Mouse (Mus musculus): Measurements from ENCODE around the gene Slc35g3. TPM values are rescaled to one million over a fixed set of nuclear protein-coding genes. Genes with fewer than 3 reads are reported as not detected.

Gene Slc35g3
- polyA plus RNA-seq, 1 experiment from 2014 or later: not detected

DNA sequence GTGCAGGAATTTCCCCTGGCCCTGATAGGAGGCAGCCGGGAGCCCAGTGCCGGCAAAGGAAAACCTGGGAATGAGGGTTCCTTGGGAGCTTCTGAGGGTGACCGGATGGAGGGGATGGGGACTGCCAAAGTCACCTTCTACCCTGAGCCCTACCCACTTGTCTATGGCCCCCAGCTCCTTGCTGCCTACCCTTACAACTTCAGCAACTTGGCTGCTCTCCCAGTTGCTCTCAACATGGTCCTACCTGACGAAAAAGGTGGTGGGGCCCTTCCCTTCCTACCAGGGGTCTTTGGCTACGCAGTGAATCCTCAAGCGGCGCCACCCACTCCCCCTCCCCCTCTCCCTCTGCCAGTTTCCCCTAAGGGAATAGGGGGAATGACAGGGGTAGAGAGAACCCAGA is 17.2 kb upstream of the Slc35g3 start:
- 56% methylated on average over 7 of the region's 7 CpGs for WGBS
- no peak overlapping the region for H3K4me2 ChIP-seq (replicated peaks; ENCODE audit: low read depth)
- TF ChIP-seq CTCF (IDR thresholded peaks at IDR 0.05; ENCODE audit: low read depth): no peak
- TF ChIP-seq EP300 (optimal IDR thresholded peaks at IDR 0.05): no peak
- no peaks in the 10 kb centered on the region for H3K4me1 ChIP-seq (replicated peaks; ENCODE audit: control insufficient read depth, insufficient read depth)
- H3K27me3 ChIP-seq (ENCODE audit: control insufficient read depth, insufficient read depth, low read length): no peaks in the 10 kb centered on the region
- no peak overlapping the region for H3K27ac ChIP-seq (replicated peaks)
- ATAC-seq (ENCODE audit: low FRiP score, low TSS enrichment): no peak
- no peak overlapping the region for H3K4me3 ChIP-seq (ENCODE audit: low read depth, low read length)
- DNase-seq (ENCODE audit: low spot score): no peak
- H3K36me3 ChIP-seq (ENCODE audit: control insufficient read depth, insufficient read depth, low read length): no peaks in the 10 kb centered on the region; the same call in 1 of the 2 replicates
- H3K9me3 ChIP-seq (ENCODE audit: control insufficient read depth, low read length): no peaks in the 10 kb centered on the region
- H3K9ac ChIP-seq (ENCODE audit: low read length): no peak overlapping the region

DNA sequence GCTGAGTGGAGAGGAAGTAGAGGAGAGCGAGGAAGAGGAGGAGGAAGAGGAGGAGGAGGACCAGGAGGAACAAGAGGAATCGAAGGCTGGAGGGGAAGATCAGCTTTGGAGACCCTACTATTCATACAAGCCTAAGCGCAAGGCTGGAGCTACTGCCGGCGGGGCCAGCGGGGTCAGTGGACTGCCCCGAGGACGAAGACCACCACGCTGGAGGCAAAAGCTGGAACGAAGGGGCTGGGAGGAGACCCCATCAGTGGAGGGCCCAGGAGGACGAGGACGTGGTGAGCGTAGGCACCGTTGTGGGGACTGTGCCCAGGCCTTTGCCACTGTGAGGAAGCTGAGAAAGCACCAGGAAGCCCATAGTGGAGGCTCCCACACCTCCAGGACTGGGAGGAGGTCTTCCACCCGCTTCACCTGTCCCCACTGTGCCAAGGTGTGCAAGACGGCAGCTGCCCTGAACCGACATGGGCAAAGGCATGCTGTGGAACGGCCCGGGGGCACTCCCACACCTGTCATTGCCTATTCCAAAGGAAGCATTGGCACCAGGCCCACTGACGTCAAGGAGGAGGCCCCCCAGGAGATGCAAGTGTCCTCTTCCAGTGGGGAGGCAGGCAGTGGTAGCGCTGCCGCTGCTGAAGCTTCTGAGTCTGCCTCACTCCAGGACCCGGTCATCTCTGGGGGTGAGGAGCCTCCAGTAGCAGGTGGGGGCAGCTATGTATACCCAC is 16.7 kb upstream of the Slc35g3 start:
- H3K4me3 ChIP-seq (ENCODE audit: low read depth, low read length): no peak overlapping the region
- 70% methylated on average over 23 of the region's 23 CpGs for WGBS
- H3K27ac ChIP-seq (replicated peaks): no peak overlapping the region
- DNase-seq (ENCODE audit: low spot score): no peak
- no peaks in the 10 kb centered on the region for H3K27me3 ChIP-seq (ENCODE audit: control insufficient read depth, insufficient read depth, low read length)
- peak; percentile 9; the same call in 1 of the 2 replicates for ATAC-seq (ENCODE audit: low FRiP score, low TSS enrichment)
- no peak overlapping the region for H3K9ac ChIP-seq (ENCODE audit: low read length)
- H3K36me3 ChIP-seq (ENCODE audit: control insufficient read depth, insufficient read depth, low read length): no peaks in the 10 kb centered on the region; the same call in 1 of the 2 replicates
- no peak for TF ChIP-seq EP300 (optimal IDR thresholded peaks at IDR 0.05)
- TF ChIP-seq CTCF (IDR thresholded peaks at IDR 0.05; ENCODE audit: low read depth): no peak
- H3K4me1 ChIP-seq (replicated peaks; ENCODE audit: control insufficient read depth, insufficient read depth): no peaks in the 10 kb centered on the region
- no peak overlapping the region for H3K4me2 ChIP-seq (replicated peaks; ENCODE audit: low read depth)
- H3K9me3 ChIP-seq (ENCODE audit: control insufficient read depth, low read length): no peaks in the 10 kb centered on the region

DNA sequence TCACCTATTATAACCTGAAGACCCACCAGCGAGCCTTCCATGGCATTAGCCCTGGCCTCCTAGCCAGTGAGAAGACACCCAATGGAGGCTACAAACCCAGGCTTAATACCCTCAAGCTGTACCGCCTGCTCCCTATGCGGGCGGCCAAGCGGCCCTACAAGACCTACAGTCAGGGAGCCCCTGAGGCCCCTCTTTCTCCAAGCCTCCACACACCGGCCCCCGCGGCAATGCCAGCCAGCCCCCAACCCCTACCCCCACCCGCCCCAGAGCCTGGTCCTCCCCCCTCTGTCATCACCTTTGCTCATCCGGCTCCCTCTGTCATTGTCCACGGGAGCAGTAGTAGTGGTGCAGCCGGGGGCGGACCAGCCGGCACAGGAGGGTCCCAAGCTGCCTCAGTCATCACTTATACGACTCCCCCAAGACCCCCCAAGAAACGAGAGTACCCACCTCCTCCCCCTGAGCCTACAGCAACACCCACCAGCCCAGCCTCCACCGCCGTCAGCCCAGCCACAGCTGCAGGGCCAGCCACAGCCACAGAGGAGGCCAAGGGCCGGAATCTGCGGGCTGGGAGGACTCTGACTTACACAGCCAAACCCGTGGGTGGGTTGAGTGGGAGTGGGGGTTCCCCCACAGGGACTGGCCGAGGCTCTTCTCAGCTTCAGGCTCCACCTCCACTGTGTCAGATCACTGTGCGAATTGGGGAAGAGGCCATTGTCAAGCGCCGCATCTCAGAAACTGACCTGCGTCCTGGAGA is 15.9 kb upstream of the Slc35g3 start:
- 73% methylated on average over 26 of the region's 26 CpGs for WGBS
- no peak overlapping the region; the same call in 1 of the 2 replicates for H3K9ac ChIP-seq (ENCODE audit: low read length)
- H3K27ac ChIP-seq (replicated peaks): no peak overlapping the region
- H3K27me3 ChIP-seq (ENCODE audit: control insufficient read depth, insufficient read depth, low read length): no peaks in the 10 kb centered on the region
- H3K4me1 ChIP-seq (replicated peaks; ENCODE audit: control insufficient read depth, insufficient read depth): no peaks in the 10 kb centered on the region
- H3K4me2 ChIP-seq (replicated peaks; ENCODE audit: low read depth): no peak overlapping the region
- DNase-seq (ENCODE audit: low spot score) (no peak), ATAC-seq (ENCODE audit: low FRiP score, low TSS enrichment) (no peak)
- no peak for TF ChIP-seq EP300 (optimal IDR thresholded peaks at IDR 0.05)
- no peak for TF ChIP-seq CTCF (IDR thresholded peaks at IDR 0.05; ENCODE audit: low read depth)
- no peaks in the 10 kb centered on the region for H3K9me3 ChIP-seq (ENCODE audit: control insufficient read depth, low read length)
- H3K4me3 ChIP-seq (ENCODE audit: low read depth, low read length): no peak overlapping the region
- H3K36me3 ChIP-seq (ENCODE audit: control insufficient read depth, insufficient read depth, low read length): no peaks in the 10 kb centered on the region; the same call in 1 of the 2 replicates

DNA sequence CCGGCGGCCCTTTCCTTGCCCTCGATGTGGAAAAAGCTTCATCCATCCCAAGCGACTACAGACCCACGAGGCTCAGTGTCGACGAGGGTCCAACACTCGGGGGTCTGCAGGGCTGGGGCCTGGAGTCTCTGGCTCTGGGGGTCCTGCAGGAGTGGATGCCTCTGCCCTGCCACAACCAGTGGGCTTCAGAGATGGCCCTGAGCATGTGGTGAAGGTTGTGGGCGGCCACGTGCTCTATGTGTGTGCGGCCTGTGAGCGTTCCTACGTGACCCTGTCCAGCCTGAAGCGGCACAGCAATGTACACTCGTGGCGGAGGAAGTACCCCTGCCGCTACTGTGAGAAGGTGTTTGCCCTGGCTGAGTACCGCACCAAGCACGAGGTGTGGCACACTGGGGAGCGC is 14.7 kb upstream of the Slc35g3 start:
- TF ChIP-seq CTCF (IDR thresholded peaks at IDR 0.05; ENCODE audit: low read depth) (no peak), EP300 (optimal IDR thresholded peaks at IDR 0.05) (no peak)

DNA sequence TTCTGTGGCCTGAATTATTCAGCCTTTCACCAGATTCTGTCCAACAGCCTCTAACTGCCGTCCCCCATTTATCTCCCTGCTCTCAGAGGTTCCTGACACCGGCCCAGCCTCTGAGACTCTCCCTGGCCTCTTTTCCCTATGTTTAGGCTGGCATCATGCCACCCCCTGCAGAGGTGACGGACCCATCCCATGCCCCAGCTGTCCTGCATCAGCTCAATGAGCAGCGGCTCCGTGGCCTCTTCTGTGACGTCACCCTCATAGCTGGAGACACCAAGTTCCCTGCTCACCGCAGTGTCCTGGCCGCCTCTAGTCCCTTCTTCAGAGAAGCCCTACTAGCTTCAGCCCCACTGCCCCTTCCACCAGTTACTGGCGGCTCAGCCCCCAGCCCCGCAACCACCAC is 13.9 kb upstream of the Slc35g3 start:
- WGBS: 68% methylated on average over 10 of the region's 10 CpGs
- no peak for TF ChIP-seq EP300 (optimal IDR thresholded peaks at IDR 0.05)
- no peak for TF ChIP-seq CTCF (IDR thresholded peaks at IDR 0.05; ENCODE audit: low read depth)
- H3K4me2 ChIP-seq (replicated peaks; ENCODE audit: low read depth): no peak overlapping the region

More for the DNA sequence above, 14.7 kb upstream of the Slc35g3 start:
- H3K27me3 ChIP-seq (ENCODE audit: control insufficient read depth, insufficient read depth, low read length): no peaks in the 10 kb centered on the region
- H3K27ac ChIP-seq (replicated peaks): no peak overlapping the region
- no peaks in the 10 kb centered on the region for H3K9me3 ChIP-seq (ENCODE audit: control insufficient read depth, low read length)
- H3K4me3 ChIP-seq (ENCODE audit: low read depth, low read length): no peak overlapping the region
- H3K36me3 ChIP-seq (ENCODE audit: control insufficient read depth, insufficient read depth, low read length): no peaks in the 10 kb centered on the region; the same call in 1 of the 2 replicates
- ATAC-seq (ENCODE audit: low FRiP score, low TSS enrichment) (no peak), DNase-seq (ENCODE audit: low spot score) (no peak)
- no peak overlapping the region for H3K9ac ChIP-seq (ENCODE audit: low read length)
- no peak overlapping the region for H3K4me2 ChIP-seq (replicated peaks; ENCODE audit: low read depth)
- 78% methylated on average over 20 of the region's 20 CpGs for WGBS
- no peaks in the 10 kb centered on the region for H3K4me1 ChIP-seq (replicated peaks; ENCODE audit: control insufficient read depth, insufficient read depth)

DNA sequence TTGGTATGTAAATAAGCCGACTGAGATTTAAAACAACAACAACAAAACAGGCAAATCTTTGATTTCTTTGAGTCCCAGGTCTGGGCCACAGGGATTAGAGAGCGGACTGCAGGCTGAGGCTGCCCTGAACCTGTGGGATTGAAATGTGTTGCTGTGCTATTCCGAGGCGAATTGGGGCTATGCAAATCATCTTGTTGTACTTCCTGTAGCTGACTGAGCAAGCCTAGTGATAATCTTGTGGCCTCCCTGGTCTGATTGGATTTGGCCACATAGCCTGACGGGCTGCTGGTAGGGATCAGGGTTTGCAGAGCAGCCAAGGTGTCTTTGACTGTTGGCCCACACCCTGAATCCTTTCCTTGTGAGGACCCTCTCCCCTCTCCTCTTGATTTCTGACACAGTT is 13.2 kb upstream of the Slc35g3 start:
- Histone ChIP-seq H3K27me3 (ENCODE audit: control insufficient read depth, insufficient read depth, low read length) (no peaks in the 10 kb centered on the region), H3K4me1 (replicated peaks; ENCODE audit: control insufficient read depth, insufficient read depth) (no peaks in the 10 kb centered on the region), H3K4me3 (ENCODE audit: low read depth, low read length) (no peak overlapping the region), H3K36me3 (ENCODE audit: control insufficient read depth, insufficient read depth, low read length) (no peaks in the 10 kb centered on the region; the same call in 1 of the 2 replicates), H3K27ac (replicated peaks) (no peak overlapping the region), H3K9ac (ENCODE audit: low read length) (no peak overlapping the region), H3K4me2 (replicated peaks; ENCODE audit: low read depth) (no peak overlapping the region), H3K9me3 (ENCODE audit: control insufficient read depth, low read length) (no peaks in the 10 kb centered on the region)
- ATAC-seq (ENCODE audit: low FRiP score, low TSS enrichment) (no peak), DNase-seq (ENCODE audit: low spot score) (no peak)
- no peak for TF ChIP-seq EP300 (optimal IDR thresholded peaks at IDR 0.05)
- no peak for TF ChIP-seq CTCF (IDR thresholded peaks at IDR 0.05; ENCODE audit: low read depth)
- 62% methylated on average over 5 of the region's 5 CpGs for WGBS

More for the DNA sequence above, 13.9 kb upstream of the Slc35g3 start:
- Histone ChIP-seq H3K4me1 (replicated peaks; ENCODE audit: control insufficient read depth, insufficient read depth) (no peaks in the 10 kb centered on the region), H3K36me3 (ENCODE audit: control insufficient read depth, insufficient read depth, low read length) (no peaks in the 10 kb centered on the region; the same call in 1 of the 2 replicates), H3K27ac (replicated peaks) (no peak overlapping the region), H3K4me3 (ENCODE audit: low read depth, low read length) (no peak overlapping the region), H3K27me3 (ENCODE audit: control insufficient read depth, insufficient read depth, low read length) (no peaks in the 10 kb centered on the region), H3K9me3 (ENCODE audit: control insufficient read depth, low read length) (no peaks in the 10 kb centered on the region), H3K9ac (ENCODE audit: low read length) (no peak overlapping the region)
- DNase-seq (ENCODE audit: low spot score) (no peak), ATAC-seq (ENCODE audit: low FRiP score, low TSS enrichment) (0 out of 2 replicates have a peak, but pooled peaks have one; percentile 30)
